Mouse (Mus musculus) intestine, postnatal 0 days (tissue): ENCODE results near the gene Tubgcp6. TPM values are rescaled to one million over a fixed set of nuclear protein-coding genes. Genes with fewer than 3 reads are reported as not detected.

Experiments used
- ATAC-seq: fragments of 200-750 bp; cut with Nextera tagmentation; 2 replicates; pipeline ENCODE4 v1.8.0; 2017; ENCODE audit warnings: mild to moderate bottlenecking, moderate TSS enrichment, moderate library complexity
- H3K27ac ChIP-seq: fragments of 300-500 bp; sonication (generic); 2 replicates; pipeline ENCODE4 v1.5.1; 2014; ENCODE audit warnings: mild to moderate bottlenecking, low read depth, low read length, moderate library complexity
- H3K27me3 ChIP-seq: fragments of 300-500 bp; sonication (generic); replicated peaks from 2 replicates; pipeline ENCODE4 v1.6.1; 2014; ENCODE audit warnings: low read length, mixed read lengths; ENCODE audit not compliant: control insufficient read depth, insufficient read depth
- H3K36me3 ChIP-seq: fragments of 300-500 bp; sonication (generic); 2 replicates; pipeline ENCODE4 v1.6.1; 2014; ENCODE audit warnings: mild to moderate bottlenecking, moderate library complexity; ENCODE audit not compliant: control insufficient read depth, insufficient read depth
- H3K4me1 ChIP-seq: fragments of 300-500 bp; sonication (generic); replicated peaks from 2 replicates; pipeline ENCODE4 v1.6.1; 2014; ENCODE audit warnings: antibody characterized with exemption, low read length, mixed read lengths; ENCODE audit not compliant: control insufficient read depth, insufficient read depth
- H3K4me2 ChIP-seq: fragments of 300-500 bp; sonication (generic); replicated peaks from 2 replicates; pipeline ENCODE4 v1.6.1; 2014; ENCODE audit warnings: low read depth, mild to moderate bottlenecking, moderate library complexity
- H3K4me3 ChIP-seq: fragments of 300-500 bp; sonication (generic); 2 replicates; pipeline ENCODE4 v1.5.1; 2014; ENCODE audit warnings: low read depth, low read length
- H3K9ac ChIP-seq: fragments of 300-500 bp; sonication (generic); 2 replicates; pipeline ENCODE4 v1.6.1; 2014; ENCODE audit warnings: mild to moderate bottlenecking, low read depth, low read length
- H3K9me3 ChIP-seq: fragments of 300-500 bp; sonication (generic); 2 replicates; pipeline ENCODE4 v1.6.1; 2016; ENCODE audit warnings: mixed run types; ENCODE audit not compliant: control insufficient read depth
- CTCF ChIP-seq: sonication (generic); IDR thresholded peaks from 2 replicates; pipeline ENCODE4 v1.5.1; 2016; ENCODE audit warnings: low read depth, mild to moderate bottlenecking, control low read depth, antibody characterized with exemption, moderate library complexity
- WGBS: fragments of 180-500 bp; shearing (Covaris S2); extraction: QIAGEN DNeasy Blood & Tissue Kit; methylation state at CpG from one replicate; pipeline ENCODE4 v1.1.7; 2014; 5-methylcytosine and 5-hydroxymethylcytosine counted together
- polyA plus RNA-seq: library from polyadenylated mRNA; unstranded; fragments of >200 nt; fragmentation: Nextera tagmentation; extraction: Ambion mirVana; gene quantifications from 2 replicates; pipeline ENCODE4 v1.2.1, GENCODE M21; 2015

The Tubgcp6 gene
- polyA plus RNA-seq, 1 experiment from 2014 or later, result 3.6 TPM

DNA sequence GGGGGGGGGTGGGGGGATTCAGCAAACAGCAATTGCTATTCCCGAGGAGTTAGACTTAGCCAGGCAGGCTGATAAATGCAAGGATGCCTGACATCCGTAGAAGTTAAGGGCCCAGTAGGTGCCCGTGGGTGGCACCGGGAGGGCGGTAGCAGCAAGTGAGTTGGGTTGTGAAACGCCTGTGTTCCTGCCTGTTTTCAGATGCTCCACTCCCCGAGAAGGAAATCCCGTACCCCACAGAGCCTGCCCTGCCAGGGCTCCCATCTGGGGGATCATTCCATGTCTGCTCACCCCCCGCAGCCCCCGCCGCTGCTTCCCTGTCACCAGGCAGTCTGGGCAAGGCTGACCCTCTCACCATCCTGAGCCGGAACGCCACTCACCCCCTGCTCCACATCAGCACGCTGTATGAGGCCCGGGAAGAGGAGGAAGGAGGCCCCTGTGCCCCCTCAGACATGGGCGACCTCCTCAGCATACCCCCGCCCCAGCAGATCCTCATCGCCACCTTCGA is 53.5 kb downstream of the Tubgcp6 start:
- no peak for TF ChIP-seq CTCF
- WGBS, result 76% methylated on average over 19 of the region's 19 CpGs
- H3K27me3 ChIP-seq, result peaks cover 12% of the 10 kb centered on the region; the same call in 1 of the 2 replicates
- H3K4me3 ChIP-seq, result no peak overlapping the region
- H3K9ac ChIP-seq, result no peak overlapping the region
- no peaks in the 10 kb centered on the region for H3K9me3 ChIP-seq
- no peaks in the 10 kb centered on the region for H3K36me3 ChIP-seq
- no peak overlapping the region for H3K4me2 ChIP-seq
- no peaks in the 10 kb centered on the region for H3K4me1 ChIP-seq
- no peak for ATAC-seq
- no peak overlapping the region for H3K27ac ChIP-seq

DNA sequence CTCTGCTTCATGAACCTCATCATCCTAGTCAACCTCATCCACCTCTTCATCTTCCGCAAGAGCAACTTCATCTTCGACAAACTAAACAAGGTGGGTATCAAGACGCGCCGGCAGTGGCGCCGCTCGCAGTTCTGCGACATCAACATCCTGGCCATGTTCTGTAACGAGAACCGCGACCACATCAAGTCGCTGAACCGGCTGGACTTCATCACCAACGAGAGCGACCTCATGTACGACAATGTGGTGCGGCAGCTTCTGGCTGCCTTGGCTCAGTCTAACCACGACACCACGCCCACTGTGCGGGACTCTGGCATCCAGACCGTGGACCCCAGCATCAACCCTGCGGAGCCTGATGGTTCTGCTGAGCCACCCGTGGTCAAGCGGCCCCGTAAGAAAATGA is 54.7 kb downstream of the Tubgcp6 start:
- H3K9me3 ChIP-seq, result no peaks in the 10 kb centered on the region
- TF ChIP-seq CTCF, result no peak
- no peaks in the 10 kb centered on the region for H3K36me3 ChIP-seq
- H3K4me2 ChIP-seq, result peak overlapping the region; percentile 63
- no peaks in the 10 kb centered on the region for H3K4me1 ChIP-seq
- H3K27ac ChIP-seq, result no peak overlapping the region
- H3K27me3 ChIP-seq, result peaks cover 12% of the 10 kb centered on the region; the same call in 1 of the 2 replicates
- no peak for ATAC-seq
- 24% methylated on average over 26 of the region's 26 CpGs for WGBS
- H3K4me3 ChIP-seq, result peak overlapping the region; percentile 23
- H3K9ac ChIP-seq, result no peak overlapping the region

DNA sequence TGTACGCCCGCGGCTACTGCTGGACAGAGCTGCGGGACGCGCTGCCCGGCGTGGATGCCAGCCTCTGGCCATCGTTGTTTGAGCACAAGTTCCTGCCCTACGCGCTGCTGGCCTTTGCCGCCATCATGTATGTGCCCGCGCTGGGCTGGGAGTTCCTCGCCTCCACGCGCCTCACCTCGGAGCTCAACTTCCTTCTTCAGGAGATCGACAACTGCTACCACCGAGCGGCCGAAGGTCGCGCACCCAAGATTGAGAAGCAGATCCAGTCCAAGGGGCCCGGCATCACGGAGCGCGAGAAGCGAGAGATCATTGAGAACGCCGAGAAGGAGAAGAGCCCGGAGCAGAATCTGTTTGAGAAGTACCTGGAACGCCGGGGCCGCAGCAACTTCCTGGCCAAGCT is 55.3 kb downstream of the Tubgcp6 start:
- TF ChIP-seq CTCF, result no peak
- H3K4me1 ChIP-seq, result no peaks in the 10 kb centered on the region
- 17% methylated on average over 35 of the region's 35 CpGs for WGBS
- ATAC-seq, result 0 out of 2 replicates have a peak, but pooled peaks have one; percentile 25
- H3K4me2 ChIP-seq, result peak overlapping the region; percentile 63
- H3K27me3 ChIP-seq, result peaks cover 12% of the 10 kb centered on the region; the same call in 1 of the 2 replicates
- H3K4me3 ChIP-seq, result peak overlapping the region; percentile 23
- H3K9ac ChIP-seq, result no peak overlapping the region
- H3K27ac ChIP-seq, result no peak overlapping the region
- no peaks in the 10 kb centered on the region for H3K9me3 ChIP-seq
- H3K36me3 ChIP-seq, result no peaks in the 10 kb centered on the region

- Histone ChIP-seq H3K9ac (no peak overlapping the region), H3K36me3 (no peaks in the 10 kb centered on the region), H3K4me1 (no peaks in the 10 kb centered on the region), H3K9me3 (no peaks in the 10 kb centered on the region), H3K4me3 (no peak overlapping the region), H3K27ac (no peak overlapping the region), H3K4me2 (no peak overlapping the region), H3K27me3 (peaks cover 27% of the 10 kb centered on the region)
- no peak for TF ChIP-seq CTCF
- no peak for ATAC-seq
- 96% methylated on average over 5 of the region's 5 CpGs for WGBS
These were observed 58.0 kb downstream of the Tubgcp6 start for GRCm38 (mm10) chr15:89064891-89065290.

DNA sequence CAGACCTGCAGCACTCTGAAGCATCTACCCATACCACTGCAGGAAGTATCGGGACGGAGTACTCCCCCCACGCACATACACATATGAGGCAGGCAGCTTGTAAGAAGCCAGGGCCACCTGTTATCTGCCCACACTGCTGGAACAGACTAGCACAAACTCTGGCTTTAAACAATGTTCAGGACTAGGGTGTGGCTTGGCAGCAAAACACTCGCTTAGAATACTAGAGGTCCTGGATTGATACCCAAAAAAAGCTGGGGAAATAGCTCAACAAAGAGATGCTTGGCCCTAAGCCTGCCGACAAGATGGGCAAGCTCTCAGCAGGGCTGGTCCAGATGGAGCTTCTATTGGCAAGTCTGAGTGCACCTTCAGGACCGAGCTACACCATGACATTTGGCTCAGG is 59.4 kb downstream of the Tubgcp6 start:
- ATAC-seq, result no peak
- TF ChIP-seq CTCF, result no peak
- H3K9ac ChIP-seq, result no peak overlapping the region

GRCm38 (mm10) chr15:89063001-89063400 is 59.9 kb downstream of the Tubgcp6 start:
- H3K4me2 ChIP-seq, result no peak overlapping the region
- H3K9me3 ChIP-seq, result no peaks in the 10 kb centered on the region
- no peak for ATAC-seq
- H3K36me3 ChIP-seq, result no peaks in the 10 kb centered on the region
- H3K4me1 ChIP-seq, result no peaks in the 10 kb centered on the region
- no peak for TF ChIP-seq CTCF
- peaks cover 39% of the 10 kb centered on the region for H3K27me3 ChIP-seq
- WGBS, result 73% methylated on average over 7 of the region's 7 CpGs
- H3K9ac ChIP-seq, result no peak overlapping the region
- no peak overlapping the region for H3K27ac ChIP-seq
- no peak overlapping the region for H3K4me3 ChIP-seq

More for the DNA sequence above, 59.4 kb downstream of the Tubgcp6 start:
- H3K9me3 ChIP-seq, result no peaks in the 10 kb centered on the region
- H3K36me3 ChIP-seq, result no peaks in the 10 kb centered on the region
- WGBS, result 69% methylated on average over 6 of the region's 6 CpGs
- H3K27ac ChIP-seq, result no peak overlapping the region
- peaks cover 36% of the 10 kb centered on the region for H3K27me3 ChIP-seq
- H3K4me3 ChIP-seq, result no peak overlapping the region
- no peaks in the 10 kb centered on the region for H3K4me1 ChIP-seq
- no peak overlapping the region for H3K4me2 ChIP-seq

GRCm38 (mm10) chr15:89062518-89062910 is 60.4 kb downstream of the Tubgcp6 start:
- H3K9ac ChIP-seq, result no peak overlapping the region
- H3K36me3 ChIP-seq, result no peaks in the 10 kb centered on the region
- ATAC-seq, result no peak
- TF ChIP-seq CTCF, result no peak
- no peaks in the 10 kb centered on the region for H3K4me1 ChIP-seq
- no peak overlapping the region for H3K4me2 ChIP-seq
- 75% methylated on average over 5 of the region's 5 CpGs for WGBS
- H3K4me3 ChIP-seq, result no peak overlapping the region
- H3K27me3 ChIP-seq, result peaks cover 44% of the 10 kb centered on the region
- no peaks in the 10 kb centered on the region for H3K9me3 ChIP-seq
- H3K27ac ChIP-seq, result no peak overlapping the region
